In genomic region chr2:178771881-178772280, GRCm38 (mm10) we compare ENCODE assay signal across 22 mouse cellular contexts.
"Had no signal": no experiment of that assay in that cellular context is flagged by ENCODE, and none has a peak within 500 bp of the region (broad histone marks: within the 10 kb centered on the region; RNA-seq: fewer than 3 reads in every experiment).

No protein-coding gene starts in this region.

- DNase-seq: gastrocnemius, postnatal 14 days; gastrocnemius, postnatal 36 days; heart, adult 18-20 months; heart, postnatal 14 days; heart, postnatal 36 days; kidney, adult 11 months; kidney, adult 2 months; kidney, adult 9 months; kidney, postnatal 14 days; kidney, postnatal 36 days had no signal

- H3K27ac ChIP-seq: heart, embryonic 13.5 days; heart, embryonic 15.5 days; hindbrain, embryonic 13.5 days; hindbrain, embryonic 15.5 days; hindbrain, postnatal 0 days; kidney, embryonic 15.5 days; kidney, postnatal 0 days; left cerebral cortex, adult 2 months; limb, embryonic 13.5 days; limb, embryonic 15.5 days; liver, embryonic 12.5 days; liver, embryonic 14.5 days had no signal

- H3K9me3 ChIP-seq: heart, embryonic 13.5 days; heart, embryonic 15.5 days; hindbrain, embryonic 13.5 days; hindbrain, embryonic 15.5 days; kidney, embryonic 15.5 days; limb, embryonic 13.5 days; limb, embryonic 15.5 days; liver, embryonic 12.5 days had no signal

- H3K4me3 ChIP-seq: heart, embryonic 13.5 days; heart, embryonic 15.5 days; hindbrain, embryonic 13.5 days; hindbrain, embryonic 15.5 days; kidney, embryonic 15.5 days; left cerebral cortex, adult 2 months; limb, embryonic 13.5 days; limb, embryonic 15.5 days; liver, embryonic 12.5 days had no signal

- H3K27me3 ChIP-seq: heart, embryonic 13.5 days; heart, embryonic 15.5 days; hindbrain, embryonic 13.5 days; hindbrain, embryonic 15.5 days; kidney, embryonic 15.5 days; limb, embryonic 13.5 days; limb, embryonic 15.5 days; liver, embryonic 12.5 days had no signal

- H3K4me1 ChIP-seq: hindbrain, embryonic 15.5 days; kidney, embryonic 15.5 days; limb, embryonic 15.5 days; liver, embryonic 12.5 days had no signal

- H3K36me3 ChIP-seq: heart, embryonic 13.5 days; heart, embryonic 15.5 days; hindbrain, embryonic 13.5 days; hindbrain, embryonic 15.5 days; kidney, embryonic 15.5 days; limb, embryonic 13.5 days; limb, embryonic 15.5 days; liver, embryonic 12.5 days had no signal
